Mouse (Mus musculus): ENCODE measurements at regions not wholly inside any gene's neighbourhood (a gene's known extent, or its start where the extent isn't known, plus 50 kb on each side); places are given as distances from the start of the nearest gene placed in this dataset.
"Not testable (repeated sequence)": the region's sequence is repeated elsewhere in the genome, so short reads cannot be mapped to it uniquely, and the experiment has no call there.

DNA sequence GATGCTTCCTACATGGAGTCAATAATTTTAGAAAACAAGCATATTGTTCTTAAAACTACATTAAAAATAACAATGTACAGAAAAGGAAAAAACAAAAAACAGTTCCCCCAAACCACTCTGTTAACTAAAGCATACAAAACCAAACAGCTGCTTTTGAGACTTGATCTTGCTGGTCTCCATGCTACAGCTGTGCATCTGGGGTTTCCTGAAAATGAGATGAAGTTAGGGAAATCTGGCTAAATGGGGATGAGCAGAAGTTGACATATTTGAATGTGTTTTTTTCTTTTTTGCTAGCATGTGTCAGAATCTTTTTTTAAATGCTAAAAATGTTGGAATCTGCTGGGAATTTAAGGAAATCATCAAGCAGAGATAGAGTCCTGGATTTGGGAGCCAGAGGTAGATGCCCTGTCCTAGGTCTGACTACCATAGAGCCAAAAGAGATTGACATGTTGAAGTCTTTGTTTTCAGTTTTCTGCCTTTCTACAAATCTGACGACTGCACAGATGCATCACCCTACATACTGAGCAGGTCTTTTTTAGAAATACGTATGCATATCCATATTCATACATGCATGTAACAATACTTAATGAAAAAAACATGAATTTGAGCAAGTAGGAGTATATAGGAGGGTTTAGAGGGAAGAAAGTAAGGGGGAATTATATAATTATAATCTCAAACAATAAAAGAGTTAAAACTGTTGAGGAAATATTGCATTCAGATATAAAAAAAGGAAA lies 172.5 kb upstream of the Nwd2 start:
- no peaks in the 10 kb centered on the region for H3K36me3 ChIP-seq (ENCODE audit: control insufficient read depth, insufficient read depth)
- no peak overlapping the region for H3K4me3 ChIP-seq (replicated peaks; ENCODE audit: low read length)
- WGBS, result 67% methylated on average over 2 of the region's 2 CpGs
- no peak overlapping the region for H3K4me2 ChIP-seq (ENCODE audit: low read length)
- H3K4me1 ChIP-seq (replicated peaks; ENCODE audit: control insufficient read depth, insufficient read depth, low read length), result no peaks in the 10 kb centered on the region
- no peak overlapping the region for H3K9ac ChIP-seq (replicated peaks; ENCODE audit: low read depth, low read length)
- no peaks in the 10 kb centered on the region for H3K9me3 ChIP-seq (ENCODE audit: control insufficient read depth, low read length)
- H3K27me3 ChIP-seq (replicated peaks; ENCODE audit: control insufficient read depth, insufficient read depth, low read length), result no peaks in the 10 kb centered on the region
- ATAC-seq, result no peak
- no peak overlapping the region for H3K27ac ChIP-seq (ENCODE audit: low read length)

DNA sequence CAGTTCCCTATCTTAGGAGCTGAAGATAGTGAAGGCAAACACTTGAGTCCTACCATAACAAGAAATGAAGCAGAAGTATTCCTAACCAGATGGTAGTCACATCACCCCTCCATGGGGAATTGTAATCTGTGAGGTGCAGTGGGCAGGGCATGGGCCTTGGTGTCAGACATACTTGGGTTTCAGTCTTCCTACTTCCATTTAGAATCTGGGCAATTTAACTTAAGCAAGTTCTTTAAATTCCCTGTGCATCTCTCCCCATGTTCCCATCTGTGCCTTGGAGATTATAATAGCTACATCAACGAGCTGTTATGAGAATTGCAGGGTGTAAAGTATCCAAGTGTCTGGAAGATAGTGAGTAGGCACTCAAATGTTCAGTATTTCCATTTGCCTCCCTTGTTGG lies 149.9 kb upstream of the Nwd2 start:
- Histone ChIP-seq H3K36me3 (ENCODE audit: control insufficient read depth, insufficient read depth) (no peaks in the 10 kb centered on the region), H3K9ac (replicated peaks; ENCODE audit: low read depth, low read length) (no peak overlapping the region), H3K27me3 (replicated peaks; ENCODE audit: control insufficient read depth, insufficient read depth, low read length) (no peaks in the 10 kb centered on the region), H3K9me3 (ENCODE audit: control insufficient read depth, low read length) (no peaks in the 10 kb centered on the region), H3K4me3 (replicated peaks; ENCODE audit: low read length) (no peak overlapping the region), H3K4me2 (ENCODE audit: low read length) (no peak overlapping the region), H3K27ac (ENCODE audit: low read length) (no peak overlapping the region), H3K4me1 (replicated peaks; ENCODE audit: control insufficient read depth, insufficient read depth, low read length) (no peaks in the 10 kb centered on the region)
- WGBS, result 53% methylated on average over 1 of the region's 1 CpGs
- ATAC-seq, result no peak

DNA sequence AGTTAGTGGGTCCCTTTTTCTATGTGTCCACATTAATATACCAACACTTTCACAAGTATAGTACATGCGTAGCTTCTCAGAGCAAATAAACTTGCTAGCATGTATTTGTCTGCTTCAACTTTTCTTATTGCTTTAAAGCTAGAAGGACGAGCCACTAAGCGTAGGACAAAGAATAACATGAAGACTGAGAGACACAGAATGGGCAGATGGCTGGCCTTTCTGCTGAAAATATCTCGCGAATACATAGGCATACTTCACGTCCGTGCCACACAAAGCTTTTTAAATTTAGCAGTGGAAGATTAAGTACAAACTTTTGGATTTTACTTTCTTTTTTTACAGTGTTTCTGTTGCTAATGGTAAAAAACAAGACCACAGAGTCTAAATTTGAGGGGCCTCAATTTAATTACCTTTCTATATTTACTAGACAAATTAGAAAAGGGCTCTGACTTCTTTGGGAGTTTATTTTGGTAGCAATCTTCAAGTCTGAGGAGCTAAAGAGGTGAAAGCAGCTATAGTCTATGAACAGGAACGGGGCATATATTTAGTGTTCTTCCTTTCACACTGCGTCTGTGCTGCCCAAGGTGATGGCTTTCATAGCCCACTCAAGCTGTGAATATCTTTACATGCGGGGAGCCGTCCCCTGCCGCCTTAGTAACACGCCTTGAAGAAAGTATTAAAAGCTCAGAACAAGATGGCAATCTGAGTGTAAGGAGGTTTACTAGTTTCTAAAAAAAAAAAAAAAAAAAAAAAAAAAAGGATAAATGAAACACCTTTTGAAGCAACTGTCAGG lies 145.7 kb upstream of the Nwd2 start:
- H3K9ac ChIP-seq (replicated peaks; ENCODE audit: low read depth, low read length), result no peak overlapping the region
- H3K27ac ChIP-seq (ENCODE audit: low read length), result no peak overlapping the region
- no peak overlapping the region for H3K4me3 ChIP-seq (replicated peaks; ENCODE audit: low read length)
- H3K36me3 ChIP-seq (ENCODE audit: control insufficient read depth, insufficient read depth), result no peaks in the 10 kb centered on the region
- WGBS, result 85% methylated on average over 13 of the region's 13 CpGs
- no peak for ATAC-seq
- no peaks in the 10 kb centered on the region for H3K27me3 ChIP-seq (replicated peaks; ENCODE audit: control insufficient read depth, insufficient read depth, low read length)
- H3K4me1 ChIP-seq (replicated peaks; ENCODE audit: control insufficient read depth, insufficient read depth, low read length), result no peaks in the 10 kb centered on the region
- no peak overlapping the region for H3K4me2 ChIP-seq (ENCODE audit: low read length)
- no peaks in the 10 kb centered on the region for H3K9me3 ChIP-seq (ENCODE audit: control insufficient read depth, low read length)

DNA sequence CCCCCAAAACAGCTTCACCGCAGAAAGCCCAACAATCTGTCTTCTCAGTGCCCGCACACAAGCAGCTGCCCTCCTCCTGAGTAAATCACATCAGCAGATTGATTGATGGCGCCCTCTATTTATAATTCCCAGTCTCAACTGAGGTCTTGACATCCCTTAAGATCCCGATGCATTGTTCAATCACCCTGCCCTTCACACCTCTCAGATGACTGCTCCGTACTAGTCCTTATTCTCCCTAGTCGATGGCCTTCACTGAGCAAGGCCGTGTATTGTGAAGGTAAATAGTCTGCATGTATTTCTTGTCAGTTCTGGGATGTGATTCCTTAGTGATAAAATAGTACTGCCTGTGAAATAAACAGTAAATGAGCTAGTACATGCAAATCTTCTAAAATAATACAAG lies 114.7 kb upstream of the Nwd2 start:
- Histone ChIP-seq H3K4me2 (ENCODE audit: low read length) (no peak overlapping the region), H3K4me3 (replicated peaks; ENCODE audit: low read length) (no peak overlapping the region), H3K27me3 (replicated peaks; ENCODE audit: control insufficient read depth, insufficient read depth, low read length) (no peaks in the 10 kb centered on the region), H3K9ac (replicated peaks; ENCODE audit: low read depth, low read length) (no peak overlapping the region), H3K27ac (ENCODE audit: low read length) (no peak overlapping the region), H3K36me3 (ENCODE audit: control insufficient read depth, insufficient read depth) (no peaks in the 10 kb centered on the region), H3K9me3 (ENCODE audit: control insufficient read depth, low read length) (no peaks in the 10 kb centered on the region), H3K4me1 (replicated peaks; ENCODE audit: control insufficient read depth, insufficient read depth, low read length) (no peaks in the 10 kb centered on the region)
- WGBS, result 57% methylated on average over 7 of the region's 7 CpGs
- no peak for ATAC-seq

DNA sequence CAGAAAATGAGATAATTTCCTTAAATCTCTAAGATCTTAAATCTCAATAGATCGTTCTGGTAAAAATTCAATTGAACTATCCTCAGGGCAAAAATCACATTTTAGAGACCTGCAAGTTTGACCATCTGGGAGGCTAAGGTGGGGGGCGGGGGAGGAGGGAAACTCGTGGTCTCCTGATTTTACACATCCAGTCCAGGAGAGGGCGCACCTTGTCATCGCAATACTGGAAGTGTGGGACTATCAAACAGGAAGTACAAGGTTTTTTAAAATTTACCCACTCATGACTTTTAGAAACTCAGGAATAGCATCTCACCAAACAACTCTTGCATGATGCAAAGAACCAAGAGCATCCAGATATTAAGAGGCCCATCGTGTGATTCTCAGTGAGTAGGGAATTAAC lies 108.4 kb upstream of the Nwd2 start:
- no peak for ATAC-seq
- Histone ChIP-seq H3K4me2 (ENCODE audit: low read length) (no peak overlapping the region), H3K4me1 (replicated peaks; ENCODE audit: control insufficient read depth, insufficient read depth, low read length) (no peaks in the 10 kb centered on the region), H3K9me3 (ENCODE audit: control insufficient read depth, low read length) (no peaks in the 10 kb centered on the region), H3K4me3 (replicated peaks; ENCODE audit: low read length) (no peak overlapping the region), H3K36me3 (ENCODE audit: control insufficient read depth, insufficient read depth) (no peaks in the 10 kb centered on the region), H3K9ac (replicated peaks; ENCODE audit: low read depth, low read length) (no peak overlapping the region), H3K27me3 (replicated peaks; ENCODE audit: control insufficient read depth, insufficient read depth, low read length) (no peaks in the 10 kb centered on the region), H3K27ac (ENCODE audit: low read length) (no peak overlapping the region)
- WGBS, result 88% methylated on average over 6 of the region's 6 CpGs

DNA sequence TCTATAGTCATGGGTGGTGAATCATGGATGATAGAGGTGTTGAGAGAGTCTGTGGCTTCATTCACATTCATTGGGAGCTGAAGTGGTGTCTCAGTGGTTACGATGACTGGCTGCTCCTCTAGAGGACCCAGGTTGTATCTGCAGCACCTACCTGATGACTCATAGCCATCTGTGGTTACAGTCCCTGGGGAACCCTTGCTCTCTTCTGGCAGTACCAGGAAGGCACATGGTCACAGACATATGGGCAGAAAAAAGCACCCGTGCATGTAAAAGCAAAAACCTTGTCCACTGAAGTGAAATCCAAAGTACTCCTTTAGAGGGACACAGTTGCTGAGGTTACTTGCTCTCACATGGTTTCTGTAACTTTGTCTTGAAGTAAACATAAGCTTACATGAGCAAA lies 103.4 kb upstream of the Nwd2 start:
- Histone ChIP-seq H3K27ac (ENCODE audit: low read length) (no peak overlapping the region), H3K36me3 (ENCODE audit: control insufficient read depth, insufficient read depth) (no peaks in the 10 kb centered on the region), H3K4me3 (replicated peaks; ENCODE audit: low read length) (no peak overlapping the region), H3K4me1 (replicated peaks; ENCODE audit: control insufficient read depth, insufficient read depth, low read length) (no peaks in the 10 kb centered on the region), H3K4me2 (ENCODE audit: low read length) (no peak overlapping the region), H3K9ac (replicated peaks; ENCODE audit: low read depth, low read length) (no peak overlapping the region), H3K27me3 (replicated peaks; ENCODE audit: control insufficient read depth, insufficient read depth, low read length) (no peaks in the 10 kb centered on the region), H3K9me3 (ENCODE audit: control insufficient read depth, low read length) (no peaks in the 10 kb centered on the region)
- ATAC-seq, result no peak
- 85% methylated on average over 2 of the region's 2 CpGs for WGBS

DNA sequence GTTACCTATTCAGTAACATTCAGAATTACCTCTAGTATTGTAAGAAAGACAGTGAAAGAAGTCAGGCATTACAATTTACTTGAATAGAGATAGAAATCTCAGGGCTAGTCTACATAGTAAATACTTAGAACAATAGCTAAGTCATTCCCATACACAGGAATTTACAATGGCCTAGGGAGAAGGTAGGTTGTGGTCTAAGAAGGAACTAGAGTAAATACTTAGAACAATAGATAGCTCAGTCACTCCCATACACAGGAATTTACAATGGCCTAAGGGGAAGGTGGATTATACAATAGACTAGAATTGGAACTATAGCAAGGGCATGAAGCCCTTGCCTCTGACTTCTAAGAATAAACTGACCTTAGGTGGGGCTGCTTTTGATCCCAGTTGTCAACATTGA lies 83.0 kb upstream of the Nwd2 start:
- H3K4me3 ChIP-seq (replicated peaks; ENCODE audit: low read length); H3K36me3 ChIP-seq (ENCODE audit: control insufficient read depth, insufficient read depth): not testable (repeated sequence)

DNA sequence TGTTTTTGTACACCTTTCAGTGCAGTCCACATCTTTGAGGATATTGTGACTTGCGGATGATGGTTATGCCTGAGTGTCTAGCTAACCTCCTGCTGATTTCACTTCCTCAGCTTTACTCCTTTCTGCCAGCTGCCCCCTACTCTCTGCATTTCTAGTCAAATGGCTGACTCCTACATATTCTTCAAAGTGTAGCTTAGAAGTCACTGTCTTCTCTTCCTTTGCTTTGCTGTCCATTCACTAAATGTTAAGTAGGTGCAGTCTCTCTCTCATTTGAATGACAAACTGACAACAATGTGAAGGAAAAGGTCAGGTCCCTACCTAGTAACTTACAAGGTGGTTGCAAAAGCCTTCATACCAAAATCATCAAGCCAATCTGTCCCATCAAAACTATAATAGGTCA lies 73.5 kb upstream of the Nwd2 start:
- H3K9me3 ChIP-seq (ENCODE audit: control insufficient read depth, low read length), result no peaks in the 10 kb centered on the region
- no peak overlapping the region for H3K27ac ChIP-seq (ENCODE audit: low read length)
- H3K4me1 ChIP-seq (replicated peaks; ENCODE audit: control insufficient read depth, insufficient read depth, low read length), result no peaks in the 10 kb centered on the region
- H3K9ac ChIP-seq (replicated peaks; ENCODE audit: low read depth, low read length), result no peak overlapping the region
- no peaks in the 10 kb centered on the region for H3K27me3 ChIP-seq (replicated peaks; ENCODE audit: control insufficient read depth, insufficient read depth, low read length)
- WGBS, result 91% methylated on average over 1 of the region's 1 CpGs
- no peak for ATAC-seq
- H3K4me2 ChIP-seq (ENCODE audit: low read length), result no peak overlapping the region
- H3K36me3 ChIP-seq (ENCODE audit: control insufficient read depth, insufficient read depth), result no peaks in the 10 kb centered on the region
- H3K4me3 ChIP-seq (replicated peaks; ENCODE audit: low read length), result no peak overlapping the region

More for the DNA sequence above, 83.0 kb upstream of the Nwd2 start:
- not testable (repeated sequence) for H3K9me3 ChIP-seq (ENCODE audit: control insufficient read depth, low read length); H3K27me3 ChIP-seq (replicated peaks; ENCODE audit: control insufficient read depth, insufficient read depth, low read length); H3K4me1 ChIP-seq (replicated peaks; ENCODE audit: control insufficient read depth, insufficient read depth, low read length); H3K27ac ChIP-seq (ENCODE audit: low read length); ATAC-seq; H3K9ac ChIP-seq (replicated peaks; ENCODE audit: low read depth, low read length); H3K4me2 ChIP-seq (ENCODE audit: low read length)

DNA sequence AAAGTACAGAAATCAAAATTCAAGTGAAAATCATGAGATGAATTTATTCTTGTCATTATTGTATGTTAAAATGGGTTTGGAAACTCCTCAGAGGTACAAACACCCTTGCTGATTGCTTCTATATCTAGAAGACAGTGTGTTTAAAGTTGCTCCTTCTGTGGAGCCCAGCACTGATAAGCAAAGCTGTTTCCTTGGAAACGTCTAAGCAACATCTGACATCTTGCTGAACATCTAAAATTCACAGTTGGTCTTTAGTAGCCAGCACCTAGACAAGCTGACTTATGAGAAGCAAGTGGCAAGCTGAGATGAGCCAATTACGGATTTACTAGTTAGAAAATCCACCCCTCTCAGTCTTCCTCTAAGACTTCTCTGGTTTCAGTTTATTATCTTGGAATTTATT lies 69.5 kb upstream of the Nwd2 start:
- H3K4me1 ChIP-seq (replicated peaks; ENCODE audit: control insufficient read depth, insufficient read depth, low read length), result no peaks in the 10 kb centered on the region
- no peaks in the 10 kb centered on the region for H3K36me3 ChIP-seq (ENCODE audit: control insufficient read depth, insufficient read depth)
- 54% methylated on average over 2 of the region's 2 CpGs for WGBS
- H3K27me3 ChIP-seq (replicated peaks; ENCODE audit: control insufficient read depth, insufficient read depth, low read length), result no peaks in the 10 kb centered on the region
- H3K27ac ChIP-seq (ENCODE audit: low read length), result no peak overlapping the region
- H3K4me2 ChIP-seq (ENCODE audit: low read length), result no peak overlapping the region
- H3K4me3 ChIP-seq (replicated peaks; ENCODE audit: low read length), result no peak overlapping the region
- peak; percentile 68; the same call in 1 of the 2 replicates for ATAC-seq
- no peak overlapping the region for H3K9ac ChIP-seq (replicated peaks; ENCODE audit: low read depth, low read length)
- no peaks in the 10 kb centered on the region for H3K9me3 ChIP-seq (ENCODE audit: control insufficient read depth, low read length)
